Mouse (Mus musculus): ENCODE results near the gene Cbwd1. TPM values are rescaled to one million over a fixed set of nuclear protein-coding genes. Genes with fewer than 3 reads are reported as not detected.
"Not testable (repeated sequence)": the region's sequence is repeated elsewhere in the genome, so short reads cannot be mapped to it uniquely, and the experiment has no call there.

Cbwd1 gene
- polyA plus RNA-seq, 1 experiment from 2014 or later, result 12.8 TPM

GRCm38 (mm10) chr19:24897006-24897895, 64.2 kb downstream of the Cbwd1 start:
- no peak for DNase-seq (ENCODE audit: low spot score)
- WGBS, result 4% methylated on average over 57 of the region's 57 CpGs

GRCm38 (mm10) chr19:24896536-24896935, 64.9 kb downstream of the Cbwd1 start:
- Histone ChIP-seq H3K36me3 (ENCODE audit: control insufficient read depth, insufficient read depth, low read length) (no peaks in the 10 kb centered on the region), H3K4me3 (ENCODE audit: low read depth, low read length) (no peak overlapping the region), H3K4me1 (replicated peaks; ENCODE audit: control insufficient read depth, insufficient read depth) (no peaks in the 10 kb centered on the region), H3K27me3 (ENCODE audit: control insufficient read depth, insufficient read depth, low read length) (peaks cover 24% of the 10 kb centered on the region), H3K9ac (ENCODE audit: low read length) (no peak overlapping the region), H3K27ac (replicated peaks) (no peak overlapping the region), H3K9me3 (ENCODE audit: control insufficient read depth, low read length) (no peaks in the 10 kb centered on the region), H3K4me2 (replicated peaks; ENCODE audit: low read depth) (no peak overlapping the region)
- no peak for DNase-seq (ENCODE audit: low spot score)
- TF ChIP-seq EP300 (optimal IDR thresholded peaks at IDR 0.05) (no peak), CTCF (IDR thresholded peaks at IDR 0.05; ENCODE audit: low read depth) (no peak)
- no peak for ATAC-seq (ENCODE audit: low FRiP score, low TSS enrichment)
- WGBS, result 27% methylated on average over 4 of the region's 4 CpGs

More at GRCm38 (mm10) chr19:24897006-24897895, 64.2 kb downstream of the Cbwd1 start:
- Histone ChIP-seq H3K27ac (replicated peaks) (no peak overlapping the region), H3K36me3 (ENCODE audit: control insufficient read depth, insufficient read depth, low read length) (no peaks in the 10 kb centered on the region), H3K4me2 (replicated peaks; ENCODE audit: low read depth) (peak overlapping the region; percentile 17; the same call in 1 of the 2 replicates), H3K9ac (ENCODE audit: low read length) (no peak overlapping the region), H3K27me3 (ENCODE audit: control insufficient read depth, insufficient read depth, low read length) (peaks cover 24% of the 10 kb centered on the region), H3K4me1 (replicated peaks; ENCODE audit: control insufficient read depth, insufficient read depth) (no peaks in the 10 kb centered on the region), H3K4me3 (ENCODE audit: low read depth, low read length) (peak overlapping the region; percentile 14), H3K9me3 (ENCODE audit: control insufficient read depth, low read length) (no peaks in the 10 kb centered on the region)
- TF ChIP-seq EP300 (optimal IDR thresholded peaks at IDR 0.05) (no peak), CTCF (IDR thresholded peaks at IDR 0.05; ENCODE audit: low read depth) (no peak)
- ATAC-seq (ENCODE audit: low FRiP score, low TSS enrichment), result 0 out of 2 replicates have a peak, but pooled peaks have one; percentile 12

GRCm38 (mm10) chr19:24886888-24887287, 74.5 kb downstream of the Cbwd1 start:
- WGBS, result 71% methylated on average over 3 of the region's 3 CpGs
- TF ChIP-seq EP300 (optimal IDR thresholded peaks at IDR 0.05) (no peak), CTCF (IDR thresholded peaks at IDR 0.05; ENCODE audit: low read depth) (no peak)
- Histone ChIP-seq H3K9ac (ENCODE audit: low read length) (no peak overlapping the region), H3K4me3 (ENCODE audit: low read depth, low read length) (no peak overlapping the region), H3K4me1 (replicated peaks; ENCODE audit: control insufficient read depth, insufficient read depth) (no peaks in the 10 kb centered on the region), H3K4me2 (replicated peaks; ENCODE audit: low read depth) (no peak overlapping the region), H3K27ac (replicated peaks) (no peak overlapping the region), H3K9me3 (ENCODE audit: control insufficient read depth, low read length) (no peaks in the 10 kb centered on the region), H3K36me3 (ENCODE audit: control insufficient read depth, insufficient read depth, low read length) (no peaks in the 10 kb centered on the region), H3K27me3 (ENCODE audit: control insufficient read depth, insufficient read depth, low read length) (no peaks in the 10 kb centered on the region)
- no peak for ATAC-seq (ENCODE audit: low FRiP score, low TSS enrichment)
- DNase-seq (ENCODE audit: low spot score), result no peak

- H3K4me1 ChIP-seq (replicated peaks; ENCODE audit: control insufficient read depth, insufficient read depth), result no peaks in the 10 kb centered on the region
- no peaks in the 10 kb centered on the region for H3K9me3 ChIP-seq (ENCODE audit: control insufficient read depth, low read length)
- H3K27me3 ChIP-seq (ENCODE audit: control insufficient read depth, insufficient read depth, low read length), result no peaks in the 10 kb centered on the region
- ATAC-seq (ENCODE audit: low FRiP score, low TSS enrichment) (peak; percentile 38), DNase-seq (ENCODE audit: low spot score) (peak; percentile 44)
- H3K36me3 ChIP-seq (ENCODE audit: control insufficient read depth, insufficient read depth, low read length), result no peaks in the 10 kb centered on the region
- WGBS, result 8% methylated on average over 5 of the region's 5 CpGs
- TF ChIP-seq EP300 (optimal IDR thresholded peaks at IDR 0.05), result no peak
- TF ChIP-seq CTCF (IDR thresholded peaks at IDR 0.05; ENCODE audit: low read depth), result peak; percentile 93
- H3K4me2 ChIP-seq (replicated peaks; ENCODE audit: low read depth), result no peak overlapping the region
- no peak overlapping the region for H3K9ac ChIP-seq (ENCODE audit: low read length)
- H3K27ac ChIP-seq (replicated peaks), result no peak overlapping the region
- H3K4me3 ChIP-seq (ENCODE audit: low read depth, low read length), result no peak overlapping the region
These were observed 75.9 kb downstream of the Cbwd1 start for GRCm38 (mm10) chr19:24885504-24885903.

GRCm38 (mm10) chr19:24881237-24881636, 80.2 kb downstream of the Cbwd1 start:
- ATAC-seq (ENCODE audit: low FRiP score, low TSS enrichment) (no peak), DNase-seq (ENCODE audit: low spot score) (no peak)
- H3K4me3 ChIP-seq (ENCODE audit: low read depth, low read length), result no peak overlapping the region
- no peaks in the 10 kb centered on the region for H3K4me1 ChIP-seq (replicated peaks; ENCODE audit: control insufficient read depth, insufficient read depth)
- no peak overlapping the region for H3K4me2 ChIP-seq (replicated peaks; ENCODE audit: low read depth)
- no peaks in the 10 kb centered on the region for H3K27me3 ChIP-seq (ENCODE audit: control insufficient read depth, insufficient read depth, low read length)
- TF ChIP-seq CTCF (IDR thresholded peaks at IDR 0.05; ENCODE audit: low read depth) (no peak), EP300 (optimal IDR thresholded peaks at IDR 0.05) (no peak)
- H3K36me3 ChIP-seq (ENCODE audit: control insufficient read depth, insufficient read depth, low read length), result no peaks in the 10 kb centered on the region
- H3K27ac ChIP-seq (replicated peaks), result no peak overlapping the region
- H3K9me3 ChIP-seq (ENCODE audit: control insufficient read depth, low read length), result no peaks in the 10 kb centered on the region
- WGBS, result 44% methylated on average over 4 of the region's 4 CpGs
- no peak overlapping the region for H3K9ac ChIP-seq (ENCODE audit: low read length)

GRCm38 (mm10) chr19:24875129-24875870, 86.1 kb downstream of the Cbwd1 start, which contains the start of gene Gm10053:
TSS of gene Gm10053 (plus strand) at chr19:24875686.
- 50% methylated on average over 23 of the region's 26 CpGs for WGBS
- not testable (repeated sequence) for DNase-seq (ENCODE audit: low spot score); ATAC-seq (ENCODE audit: low FRiP score, low TSS enrichment)

More at GRCm38 (mm10) chr19:24875129-24875870, 86.1 kb downstream of the Cbwd1 start, which contains the start of gene Gm10053:
- not testable (repeated sequence) for H3K36me3 ChIP-seq (ENCODE audit: control insufficient read depth, insufficient read depth, low read length); H3K9ac ChIP-seq (ENCODE audit: low read length); H3K4me3 ChIP-seq (ENCODE audit: low read depth, low read length); H3K9me3 ChIP-seq (ENCODE audit: control insufficient read depth, low read length); H3K4me1 ChIP-seq (replicated peaks; ENCODE audit: control insufficient read depth, insufficient read depth); H3K4me2 ChIP-seq (replicated peaks; ENCODE audit: low read depth); H3K27me3 ChIP-seq (ENCODE audit: control insufficient read depth, insufficient read depth, low read length); H3K27ac ChIP-seq (replicated peaks)

All from stomach, postnatal 0 days (tissue).